Mouse (Mus musculus) ovary, adult 18-20 months (tissue): ENCODE results near the gene Ctr9.

ENCODE experiments used
- DNase-seq: peaks from one replicate; pipeline ENCODE4 v3.0.0; 2022; ENCODE audit warnings: low spot score, mixed read lengths

Ctr9 gene

DNA sequence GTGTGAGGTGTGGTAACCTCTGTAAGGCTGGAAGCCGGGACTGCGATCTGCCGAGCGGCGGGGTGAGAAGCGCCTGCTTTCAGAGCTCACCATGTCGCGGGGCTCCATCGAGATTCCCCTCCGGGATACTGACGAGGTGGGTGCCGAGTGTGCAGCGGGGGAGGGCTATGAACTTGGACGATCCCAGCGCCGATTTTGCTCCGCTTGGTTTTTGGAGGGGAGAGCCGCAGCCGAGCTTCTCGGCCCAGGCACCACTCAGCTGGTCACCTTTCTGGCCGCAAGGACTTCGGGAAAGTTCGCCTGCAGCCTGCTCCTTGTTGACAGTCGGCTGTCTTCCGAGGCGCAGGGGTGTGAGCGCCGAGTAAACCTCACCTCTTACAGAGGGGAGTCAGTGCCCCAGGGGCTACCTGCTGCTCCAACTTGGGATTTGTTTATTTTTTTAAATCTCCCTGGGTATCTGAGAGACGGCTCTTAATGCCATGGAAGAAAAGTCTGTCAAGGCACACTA, 349 bp downstream of the Ctr9 start:
- no peak for DNase-seq

DNA sequence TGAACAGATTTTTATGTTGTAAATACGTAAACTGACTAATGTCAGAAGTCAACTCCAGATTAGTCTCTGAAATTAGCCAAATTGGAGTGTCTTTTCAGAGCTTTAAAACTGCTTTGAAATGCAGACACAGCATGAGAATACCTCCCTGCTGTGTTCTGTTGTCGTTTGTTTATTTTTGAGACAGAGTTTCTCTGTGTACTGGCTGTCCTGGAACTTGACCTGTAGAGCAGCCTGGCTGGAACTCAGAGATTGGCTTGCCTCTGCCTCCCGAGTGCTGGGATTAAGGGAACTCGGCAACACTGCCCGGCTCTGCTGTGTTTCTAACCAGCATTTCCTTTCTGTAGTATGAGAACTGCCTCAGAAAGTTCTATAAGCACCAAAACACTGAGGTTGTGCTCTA, 20.2 kb downstream of the Ctr9 start:
- DNase-seq, result no peak

DNA sequence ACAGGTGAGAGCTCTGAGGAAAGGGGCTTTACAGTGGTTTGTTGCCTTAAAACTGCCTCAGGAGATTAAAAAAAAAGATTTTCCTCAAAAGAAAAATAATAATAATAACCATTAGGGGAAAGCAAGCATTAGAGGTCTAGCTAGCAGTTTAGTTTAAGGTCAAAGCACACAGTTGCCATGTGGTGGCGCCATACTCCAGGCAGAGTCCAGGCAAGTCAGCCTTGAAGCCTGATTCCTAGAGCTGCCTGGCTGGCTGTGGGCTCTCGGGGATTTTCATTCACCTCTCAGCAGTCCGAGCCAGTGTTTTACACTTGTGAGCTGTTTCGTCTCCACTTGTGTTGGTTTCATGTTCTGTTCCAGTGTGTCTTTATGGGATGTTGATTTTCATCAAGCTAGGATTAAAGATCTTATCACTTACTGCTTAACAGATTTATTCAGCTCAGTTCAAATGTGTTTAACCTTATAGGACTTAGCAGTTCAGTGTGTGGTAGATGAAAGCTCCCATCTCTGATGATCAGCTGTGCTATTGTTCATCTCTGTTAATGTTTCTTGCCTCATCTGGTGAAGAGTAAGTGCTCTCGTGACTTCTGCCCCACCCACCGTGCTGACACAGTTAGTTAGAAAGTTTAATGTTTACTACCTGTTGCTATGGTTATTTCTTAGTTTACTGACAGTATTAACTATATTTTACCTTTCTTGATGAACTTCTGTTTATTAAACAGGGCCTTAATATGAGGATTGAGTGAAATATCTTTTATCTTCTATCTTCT, 21.1 kb downstream of the Ctr9 start:
- DNase-seq, result peak; percentile 20

DNA sequence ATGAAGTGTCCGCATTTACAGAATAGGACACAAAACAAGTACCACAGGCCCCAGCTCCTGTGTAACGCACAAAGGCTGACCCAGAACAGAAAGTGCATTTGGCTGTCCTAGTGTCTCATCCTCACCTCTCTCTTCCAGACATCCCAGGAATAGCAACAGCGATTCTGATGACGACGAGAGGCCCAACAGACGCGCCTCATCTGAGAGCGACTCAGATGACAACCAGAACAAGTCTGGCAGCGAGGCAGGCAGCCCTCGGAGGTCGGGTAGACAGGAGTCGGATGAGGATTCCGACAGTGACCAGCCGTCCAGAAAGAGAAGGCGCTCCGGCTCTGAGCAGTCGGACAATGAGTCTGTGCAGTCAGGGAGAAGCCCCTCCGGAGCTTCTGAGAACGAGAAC, 26.5 kb downstream of the Ctr9 start:
- DNase-seq, result no peak

DNA sequence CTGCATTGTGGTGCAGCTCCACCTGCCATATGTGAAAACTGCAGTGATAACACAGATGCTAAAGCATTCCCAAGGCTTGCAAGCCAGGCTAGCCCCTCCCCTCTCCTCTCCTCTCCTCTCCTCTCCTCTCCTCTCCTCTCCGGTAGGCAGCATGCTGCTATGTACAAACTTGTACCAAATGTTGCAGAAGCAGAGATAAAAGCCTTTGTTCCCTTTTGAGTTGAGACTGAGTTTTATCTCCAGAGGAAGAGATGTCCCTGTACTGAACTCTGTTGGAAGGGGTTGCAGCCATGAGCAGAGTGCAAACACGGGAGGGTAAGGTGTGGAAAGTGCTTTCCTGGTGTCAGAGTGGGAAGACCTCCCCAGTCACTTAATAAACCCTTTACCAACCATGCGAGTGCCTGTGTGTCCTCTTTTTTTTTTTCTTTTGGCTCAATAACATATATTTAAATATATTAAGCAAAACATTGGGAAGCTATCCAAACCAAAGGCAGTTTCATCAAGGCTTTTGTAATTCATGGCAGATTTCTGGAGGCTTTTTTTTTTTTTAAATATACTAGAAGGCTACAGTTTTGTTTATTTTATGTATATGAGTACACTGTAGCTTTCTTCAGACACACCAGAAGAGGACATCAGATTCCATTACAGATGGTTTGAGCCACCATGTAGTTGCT, 27.4 kb downstream of the Ctr9 start:
- no peak for DNase-seq

DNA sequence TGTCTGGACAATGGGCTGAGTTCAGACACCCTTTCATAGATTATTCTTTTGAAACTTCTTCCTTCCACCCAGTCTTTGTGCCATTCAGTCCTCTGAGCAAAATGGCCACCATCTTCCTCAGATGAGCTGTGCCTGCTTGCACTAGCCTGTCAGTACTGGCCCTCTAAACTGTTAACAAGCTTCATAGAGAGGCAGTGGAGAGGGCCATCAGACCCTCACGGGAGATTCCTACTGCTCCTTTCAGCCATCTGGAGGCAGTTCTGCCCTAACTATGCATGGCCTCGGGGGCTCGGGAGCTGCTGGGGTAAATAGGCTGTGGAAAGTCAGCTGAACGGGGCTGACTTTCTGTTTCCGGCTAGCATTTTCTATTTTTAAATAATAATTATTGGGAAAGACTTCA, 30.8 kb downstream of the Ctr9 start:
- no peak for DNase-seq

DNA sequence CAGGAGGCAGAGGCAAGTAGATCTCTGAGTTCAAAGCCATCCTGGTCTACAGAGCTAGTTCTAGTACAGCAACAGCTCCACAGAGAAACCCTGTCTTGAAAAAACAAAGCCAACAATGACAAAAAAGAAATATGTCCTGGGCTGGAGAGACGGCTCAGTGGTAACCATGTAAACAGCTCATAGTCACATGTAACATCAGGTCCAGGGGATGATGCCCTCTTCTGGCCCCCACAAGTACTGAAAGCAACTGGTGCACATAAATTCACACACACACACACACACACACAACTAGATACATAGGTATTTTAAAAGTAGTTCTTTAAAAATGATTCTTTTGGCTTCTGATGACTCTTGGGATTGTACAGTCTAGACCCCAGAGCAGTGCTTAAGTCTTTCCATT, 34.2 kb downstream of the Ctr9 start:
- DNase-seq, result no peak

DNA sequence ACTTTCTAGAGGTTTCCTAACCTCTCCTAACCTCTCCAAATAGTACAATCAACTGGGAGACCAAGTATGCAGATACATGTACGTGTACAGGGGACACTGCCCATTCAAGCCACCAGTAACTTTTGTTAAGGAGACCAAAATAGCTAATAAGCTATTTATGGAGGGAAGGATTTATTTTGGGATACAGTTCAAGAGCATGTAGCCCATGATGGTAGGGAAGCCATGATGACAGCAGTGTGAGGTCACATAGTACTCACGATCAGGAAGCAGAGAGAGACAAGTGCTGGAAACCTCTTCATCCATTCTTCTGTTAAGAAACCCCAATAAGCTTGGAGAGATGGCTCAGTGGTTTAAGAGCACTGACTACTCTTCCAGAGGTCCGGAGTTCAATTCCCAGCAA, 39.4 kb downstream of the Ctr9 start:
- no peak for DNase-seq

DNA sequence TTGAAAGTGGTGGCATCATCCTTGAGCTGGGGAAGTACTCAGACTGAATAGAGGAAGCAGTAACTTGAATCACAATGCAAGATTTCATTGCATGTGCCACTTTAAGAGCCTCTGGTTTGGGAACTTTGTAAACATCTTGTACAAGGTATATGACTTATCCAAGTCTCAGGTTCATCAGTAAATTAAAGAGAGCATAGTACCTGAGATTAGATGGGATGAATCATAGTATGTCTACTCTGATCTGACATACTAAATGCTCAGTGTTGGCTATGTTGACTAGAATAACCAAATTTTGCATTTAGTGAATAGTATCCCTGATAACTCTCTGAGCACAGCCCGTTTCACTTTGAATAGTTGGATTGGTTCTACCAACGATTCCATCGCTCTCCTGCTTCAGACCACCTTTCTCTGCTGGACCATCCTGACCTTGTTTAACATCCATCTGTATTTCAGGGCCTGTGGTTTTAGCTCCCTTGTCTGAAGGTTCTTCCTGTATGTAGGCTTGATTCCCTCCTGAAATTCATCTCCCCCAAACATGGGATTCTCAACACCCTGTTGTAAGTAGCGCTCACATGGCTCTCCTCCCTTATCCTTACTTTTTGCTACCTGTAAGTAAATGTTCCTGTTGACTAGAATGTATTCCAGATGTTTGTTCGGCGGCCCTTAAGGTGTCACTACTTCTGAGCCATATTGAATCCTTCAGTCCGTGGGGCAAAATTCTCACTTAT, 40.9 kb downstream of the Ctr9 start:
- no peak for DNase-seq

DNA sequence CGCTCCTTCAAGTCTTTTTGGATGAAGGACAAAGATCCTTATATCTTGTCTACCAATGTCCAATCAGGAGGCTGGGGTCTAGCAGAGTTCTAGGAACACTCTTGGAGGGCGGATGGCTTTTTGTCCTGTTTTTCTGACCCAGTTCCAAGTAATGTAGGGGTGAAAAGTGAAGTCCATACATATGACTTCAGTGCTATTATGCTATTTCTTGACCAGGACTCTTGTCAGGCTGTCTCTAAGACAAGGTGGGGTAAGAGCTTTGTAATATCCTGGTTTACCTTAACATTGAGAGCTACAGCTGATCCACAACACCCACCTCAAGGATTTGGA, 41.4 kb downstream of the Ctr9 start:
- no peak for DNase-seq

DNA sequence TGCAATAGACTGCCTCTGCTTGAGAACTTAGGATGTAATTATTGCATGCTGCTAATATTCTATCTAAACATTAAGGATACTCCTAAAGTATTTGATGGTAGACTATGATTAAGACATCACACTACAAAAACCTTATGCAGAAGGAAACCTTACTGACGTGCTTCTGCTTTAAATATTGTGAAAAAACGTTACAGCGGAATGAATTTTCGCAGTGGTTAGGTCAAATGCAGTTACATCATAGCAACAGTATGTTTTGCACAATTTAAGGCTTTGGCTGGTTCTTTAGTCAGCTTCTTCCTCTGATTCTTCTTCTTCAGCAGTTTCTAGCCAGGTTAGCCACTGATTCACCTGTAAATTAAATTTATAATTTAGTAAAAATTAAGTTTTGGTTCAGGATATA, 43.7 kb downstream of the Ctr9 start:
- no peak for DNase-seq

DNA sequence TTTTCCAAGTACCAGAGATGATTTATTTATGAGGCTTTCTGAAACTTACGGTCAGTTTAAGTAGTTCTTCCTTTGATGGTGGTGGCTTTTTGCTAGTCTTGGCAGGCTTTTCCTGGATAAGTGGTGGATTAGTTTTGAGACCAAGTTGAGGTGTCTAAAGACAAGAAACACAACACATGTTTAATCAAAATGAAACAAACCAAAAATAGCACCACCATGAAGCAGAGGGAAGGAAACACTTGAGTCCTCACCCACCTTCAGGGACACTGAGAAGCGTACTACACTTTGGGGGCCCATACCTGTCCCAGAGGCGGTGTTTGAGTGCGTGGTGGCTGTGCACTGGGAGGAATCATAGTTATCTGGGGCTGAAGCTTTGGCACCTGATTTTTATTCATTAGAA, 46.5 kb downstream of the Ctr9 start:
- DNase-seq, result no peak

DNA sequence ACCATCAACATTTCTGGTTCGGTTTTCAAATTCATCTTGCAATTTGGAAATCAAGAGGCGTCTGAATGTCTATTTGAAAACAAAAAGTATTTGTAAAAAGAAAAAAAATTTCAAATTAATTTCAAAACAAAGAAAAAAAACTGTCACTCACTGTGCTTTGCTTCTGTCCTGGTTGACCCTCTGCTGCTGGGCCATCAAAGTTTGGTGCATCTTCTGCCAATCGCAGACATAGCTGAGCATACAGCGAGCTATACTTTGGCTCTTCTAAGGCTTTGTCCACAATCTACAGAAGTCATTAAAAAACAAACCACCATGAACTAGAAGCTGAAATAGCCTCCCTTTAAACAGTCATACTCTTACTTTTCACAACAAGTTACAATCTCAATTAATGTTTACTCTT, 49.5 kb downstream of the Ctr9 start:
- no peak for DNase-seq

DNA sequence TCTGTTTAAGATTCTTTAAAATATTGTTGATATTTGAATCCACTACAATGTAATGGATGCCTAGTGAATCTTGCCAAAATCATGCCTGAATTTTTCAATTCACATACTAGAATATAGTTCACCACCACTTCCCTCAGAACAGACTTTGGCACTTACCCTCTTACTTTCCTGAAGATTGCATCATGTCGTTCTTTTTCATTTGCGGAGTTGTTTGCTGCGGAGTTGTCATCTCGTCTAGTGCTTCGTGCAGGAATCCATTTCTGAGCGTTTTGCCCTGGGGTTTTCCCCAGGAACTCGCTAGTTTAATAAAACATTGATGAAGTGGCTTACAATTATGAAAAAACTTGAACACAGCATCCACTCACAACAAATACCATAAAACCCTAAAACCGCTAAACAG, 51.3 kb downstream of the Ctr9 start:
- DNase-seq, result no peak

DNA sequence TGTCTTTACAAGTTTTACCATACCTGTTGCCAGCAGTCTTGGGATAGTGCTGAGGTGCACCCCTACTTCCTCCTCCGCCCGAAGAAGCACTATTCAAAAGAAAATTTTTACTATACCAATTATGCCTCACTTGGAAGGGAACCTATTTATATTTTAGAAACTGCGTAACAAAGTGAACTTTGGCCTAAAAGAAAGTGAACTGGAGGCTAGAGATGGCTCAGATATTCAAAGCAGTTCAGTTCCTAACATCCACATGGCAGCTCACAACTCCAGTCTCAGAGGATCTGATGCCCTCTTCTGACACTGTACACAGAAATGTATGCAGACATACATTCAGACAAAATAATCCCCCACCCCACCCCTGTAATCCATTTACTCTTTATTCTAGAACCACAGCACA, 52.1 kb downstream of the Ctr9 start:
- DNase-seq, result no peak

DNA sequence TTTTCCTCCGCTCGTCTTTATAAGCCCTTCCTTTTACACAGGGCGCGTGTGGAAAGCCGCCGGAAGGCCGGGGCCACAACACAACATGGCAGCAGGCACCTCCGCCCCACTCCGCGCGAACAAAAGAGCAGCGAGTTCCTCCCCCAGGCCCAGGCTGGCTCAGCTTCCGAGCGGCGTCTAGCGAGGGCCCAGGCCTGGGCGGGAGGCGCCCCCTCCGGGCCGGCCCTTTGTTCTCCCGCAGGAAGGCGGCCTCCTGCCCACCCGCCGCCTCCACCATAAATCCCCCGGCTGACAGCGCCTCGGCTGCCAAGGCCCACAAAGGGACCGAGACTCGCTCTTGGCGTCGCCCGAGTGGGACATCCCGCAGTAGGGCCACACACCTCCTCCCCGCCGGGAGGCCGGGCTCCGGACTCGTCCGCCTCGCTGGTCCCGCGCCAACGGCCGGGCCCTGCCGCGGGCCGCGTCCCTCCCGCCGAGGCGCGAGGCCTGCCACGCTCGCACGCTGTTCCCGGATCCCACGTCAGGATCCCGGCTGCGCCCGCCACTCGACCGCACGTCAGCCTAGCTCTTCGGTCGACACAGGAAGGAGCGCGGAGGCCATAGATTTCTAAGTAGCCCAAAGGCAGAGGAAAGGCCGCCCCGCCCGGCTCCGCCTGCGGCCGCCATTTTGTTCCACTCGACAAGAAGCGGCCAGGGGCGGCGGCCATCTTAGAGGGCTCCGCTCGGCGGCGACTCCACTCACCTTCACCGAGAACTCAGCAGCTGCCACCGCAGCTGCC, 53.5 kb downstream of the Ctr9 start:
- DNase-seq, result peak; percentile 68

DNA sequence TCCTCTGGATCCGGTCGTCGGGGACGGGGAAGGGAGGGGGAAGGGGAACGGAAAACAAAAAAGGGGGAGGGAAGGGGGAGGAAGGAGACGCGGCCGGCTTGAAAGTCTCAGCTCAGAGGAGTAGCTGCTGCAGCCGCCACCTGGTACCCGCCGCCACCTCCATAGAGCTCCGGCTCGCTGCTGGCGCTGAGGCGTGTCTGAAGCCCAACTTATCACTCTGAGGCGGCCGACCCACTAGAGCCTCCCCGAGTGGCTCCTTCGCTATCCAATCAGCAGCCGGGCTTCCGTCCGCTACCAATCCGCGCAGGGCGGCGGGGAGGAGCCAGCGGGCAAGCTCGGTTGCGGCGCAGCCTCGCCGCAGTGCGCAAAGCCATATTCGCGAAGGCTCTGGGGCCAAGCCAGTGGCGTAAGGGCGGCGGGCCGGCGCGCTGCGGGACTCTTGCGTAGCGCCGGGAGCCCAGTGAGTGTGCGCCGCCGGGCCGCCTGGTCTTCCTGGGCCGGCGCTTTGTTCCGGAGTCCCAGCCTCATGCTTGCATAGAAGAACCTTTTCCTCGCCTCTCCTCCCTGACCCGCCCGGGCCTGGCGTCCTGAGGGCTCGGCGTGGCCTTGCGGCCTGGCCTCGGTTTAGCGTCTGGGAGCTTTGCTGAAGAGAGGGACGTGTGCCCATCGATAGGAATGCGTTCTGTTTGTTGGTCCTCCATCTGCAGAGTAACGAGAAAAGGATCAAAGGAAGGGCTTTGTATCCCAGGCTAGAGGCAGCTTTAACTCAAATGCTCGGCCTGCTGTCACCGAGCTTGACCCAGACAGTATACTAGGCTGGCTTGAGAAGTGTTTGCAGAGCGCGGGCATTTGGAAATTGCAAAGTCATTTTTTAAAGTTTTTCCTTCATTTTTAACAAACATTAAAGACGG, 54.3 kb downstream of the Ctr9 start, which contains the start of gene Eif4g2:
Eif4g2 (minus strand) TSS at position 209 of the 911 bp plus-strand sequence.
- peak; percentile 99 for DNase-seq

DNA sequence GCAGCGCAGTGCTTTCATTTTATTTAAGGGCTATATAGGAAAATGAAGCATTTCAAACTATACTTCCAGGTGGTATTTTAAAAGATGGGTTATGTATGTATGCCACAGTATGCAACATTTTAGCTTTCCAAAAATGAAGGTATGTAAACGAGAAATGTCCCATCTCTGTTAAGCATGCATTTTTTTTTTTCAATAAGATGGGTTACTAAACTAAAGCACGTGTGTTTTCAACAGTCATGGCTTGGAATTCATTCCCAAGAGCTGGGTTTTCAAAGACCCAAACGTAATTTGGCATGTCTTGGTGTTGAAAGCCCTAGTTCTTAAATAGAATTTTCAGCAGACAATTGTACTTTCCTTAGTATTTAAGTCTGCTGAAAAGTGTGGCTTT, 55.0 kb downstream of the Ctr9 start:
- DNase-seq, result no peak

DNA sequence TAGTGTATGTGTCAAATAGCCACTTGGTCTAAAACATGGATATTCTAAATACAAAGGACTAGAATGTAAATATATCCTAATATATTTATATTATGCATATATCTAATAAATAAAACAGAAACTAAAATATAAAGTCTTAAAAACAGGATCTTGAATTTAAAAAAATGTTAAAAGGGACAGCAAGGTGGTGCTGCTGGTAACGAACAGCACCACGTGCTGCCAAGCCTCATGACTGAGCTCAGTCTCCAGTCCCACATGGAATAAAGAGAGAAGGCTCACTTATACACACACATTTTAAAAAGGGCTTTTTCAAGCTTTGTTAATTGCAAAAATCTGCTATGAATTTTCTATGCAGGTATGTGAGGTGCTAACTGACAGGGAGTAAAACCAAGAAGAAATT, 55.7 kb downstream of the Ctr9 start:
- no peak for DNase-seq

DNA sequence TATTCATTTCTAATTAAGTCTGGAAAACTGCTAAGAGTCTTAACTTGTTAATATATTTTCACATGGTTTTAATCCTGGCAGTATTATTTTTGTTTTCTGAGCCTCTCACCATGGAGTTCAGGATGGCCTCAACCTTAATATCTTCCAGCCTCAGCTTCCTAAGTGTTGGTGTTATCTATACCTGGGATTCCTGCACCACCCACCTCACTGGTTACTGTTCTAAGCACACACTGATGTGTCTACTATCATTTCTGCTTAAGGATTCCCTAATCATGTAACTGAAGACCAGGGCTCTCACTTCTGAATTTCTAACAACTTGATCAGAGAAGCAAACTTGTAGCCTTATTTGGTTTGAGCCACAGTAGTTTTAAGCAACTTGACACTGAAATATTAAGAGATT, 56.4 kb downstream of the Ctr9 start:
- DNase-seq, result no peak

DNA sequence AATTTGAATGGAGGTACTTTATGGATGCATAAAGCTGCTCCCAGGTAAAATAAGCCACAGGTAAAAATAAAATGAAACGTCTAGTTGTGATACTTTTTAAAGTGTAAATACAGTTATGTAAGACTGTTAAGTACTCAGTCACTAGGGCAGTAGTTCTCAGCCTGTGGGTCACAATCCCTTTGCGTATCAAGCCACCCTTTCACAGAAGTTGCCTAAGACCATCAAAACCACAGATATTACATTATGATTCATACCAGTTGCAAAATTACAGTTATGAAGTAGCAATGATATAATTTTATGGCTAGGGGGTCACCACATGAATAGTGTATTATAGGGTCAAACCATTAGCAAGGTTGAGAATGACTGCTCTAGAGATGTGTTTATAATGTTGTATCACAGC, 66.4 kb downstream of the Ctr9 start:
- DNase-seq, result no peak
